Mouse (Mus musculus): ENCODE results near the gene Synpr. TPM values are rescaled to one million over a fixed set of nuclear protein-coding genes. Genes with fewer than 3 reads are reported as not detected.

Synpr gene
- total and polyA plus RNA-seq, 3 experiments = not detected

GRCm38 (mm10) chr14:13459333-13459732 is 174.8 kb downstream of the Synpr start:
- H3K9me3 ChIP-seq (replicated peaks; ENCODE audit: low read length) = no peaks in the 10 kb centered on the region
- H3K27me3 ChIP-seq (replicated peaks) = no peaks in the 10 kb centered on the region
- H3K9ac ChIP-seq (ENCODE audit: insufficient read depth, low read depth) = no peak overlapping the region
- H3K79me2 ChIP-seq (replicated peaks; ENCODE audit: control insufficient read depth, extremely low read depth, insufficient read depth, poor library complexity, severe bottlenecking) = no peaks in the 10 kb centered on the region
- dilution Hi-C loops (cut with MboI; ENCODE audit: extremely low pct_ligation_motif_present, extremely low pct_unique_long_range_greater_than_20kb, low sequenced_read_pairs) (no loop called here), in situ Hi-C loops (cut with MboI; ENCODE audit: low pct_ligation_motif_present, low pct_unique_long_range_greater_than_20kb, low sequenced_read_pairs) (no loop called here)
- H3K27ac ChIP-seq (ENCODE audit: insufficient read depth, low read depth) = no peak overlapping the region
- TF ChIP-seq EP300 (IDR thresholded peaks at IDR 0.05; ENCODE audit: low read length) = no peak
- peak; percentile 52 for TF ChIP-seq RAD21 (IDR thresholded peaks at IDR 0.05; ENCODE audit: low read depth, low read length)
- no peak for TF ChIP-seq NRF1 (IDR thresholded peaks at IDR 0.05; ENCODE audit: low read depth, low read length)
- no peak for TF ChIP-seq CHD2 (IDR thresholded peaks at IDR 0.05; ENCODE audit: low read length)
- peak; percentile 30 for TF ChIP-seq SMC3 (IDR thresholded peaks at IDR 0.05; ENCODE audit: low read depth, low read length)
- peak in 1 of 2 experiments; percentile 51; a peak in 2 of 4 replicates for TF ChIP-seq CTCF (conservative IDR thresholded peaks at IDR 0.05 in 1 of 2, IDR thresholded peaks at IDR 0.05 in 1 of 2; ENCODE audit: low read depth in 2 of 2, low read length in 2 of 2)
- no peaks in the 10 kb centered on the region for H3K4me1 ChIP-seq (ENCODE audit: control insufficient read depth in 1 of 2, insufficient read depth in 2 of 2)
- peak; percentile 0 for DNase-seq (ENCODE audit: extremely low read depth)
- H3K36me3 ChIP-seq (replicated peaks in 1 of 2; ENCODE audit: control insufficient read depth in 1 of 2, insufficient read depth in 1 of 2, low read length in 1 of 2) = no peaks in the 10 kb centered on the region
- no peak overlapping the region for H3K4me3 ChIP-seq (replicated peaks in 1 of 3; ENCODE audit: low read depth in 2 of 3, low read length in 2 of 3, poor library complexity in 1 of 3)
- H3K4me2 ChIP-seq (ENCODE audit: insufficient read depth, low read depth, poor library complexity, severe bottlenecking) = no peak overlapping the region

GRCm38 (mm10) chr14:13469211-13469610 is 184.6 kb downstream of the Synpr start:
- H3K4me3 ChIP-seq (replicated peaks in 1 of 3; ENCODE audit: low read depth in 2 of 3, low read length in 2 of 3, poor library complexity in 1 of 3) = no peak overlapping the region
- no peaks in the 10 kb centered on the region for H3K4me1 ChIP-seq (ENCODE audit: control insufficient read depth in 1 of 2, insufficient read depth in 2 of 2)
- dilution Hi-C loops (cut with MboI; ENCODE audit: extremely low pct_ligation_motif_present, extremely low pct_unique_long_range_greater_than_20kb, low sequenced_read_pairs) (no loop called here), in situ Hi-C loops (cut with MboI; ENCODE audit: low pct_ligation_motif_present, low pct_unique_long_range_greater_than_20kb, low sequenced_read_pairs) (no loop called here)
- no peaks in the 10 kb centered on the region for H3K9me3 ChIP-seq (replicated peaks; ENCODE audit: low read length)
- no peaks in the 10 kb centered on the region for H3K36me3 ChIP-seq (replicated peaks in 1 of 2; ENCODE audit: control insufficient read depth in 1 of 2, insufficient read depth in 1 of 2, low read length in 1 of 2)
- no peak overlapping the region for H3K4me2 ChIP-seq (ENCODE audit: insufficient read depth, low read depth, poor library complexity, severe bottlenecking)
- TF ChIP-seq ZC3H11A (IDR thresholded peaks at IDR 0.05; ENCODE audit: low read depth, low read length) (no peak), JUND (conservative IDR thresholded peaks at IDR 0.05; ENCODE audit: low read depth, low read length) (no peak), MAFK (IDR thresholded peaks at IDR 0.05; ENCODE audit: insufficient replicate concordance, low read length) (no peak), KAT2A (IDR thresholded peaks at IDR 0.05; ENCODE audit: insufficient replicate concordance, low read length) (no peak), USF2 (conservative IDR thresholded peaks at IDR 0.05; ENCODE audit: low read depth, low read length) (no peak), UBTF (IDR thresholded peaks at IDR 0.05; ENCODE audit: low read depth, low read length) (no peak), TBP (conservative IDR thresholded peaks at IDR 0.05; ENCODE audit: low read depth, low read length) (no peak), EP300 (IDR thresholded peaks at IDR 0.05; ENCODE audit: low read length) (no peak), SIN3A (IDR thresholded peaks at IDR 0.05; ENCODE audit: low read length) (no peak)
- H3K27ac ChIP-seq (ENCODE audit: insufficient read depth, low read depth) = no peak overlapping the region
- no peaks in the 10 kb centered on the region for H3K27me3 ChIP-seq (replicated peaks)
- DNase-seq (ENCODE audit: extremely low read depth) = no peak
- H3K9ac ChIP-seq (ENCODE audit: insufficient read depth, low read depth) = no peak overlapping the region
- H3K79me2 ChIP-seq (replicated peaks; ENCODE audit: control insufficient read depth, extremely low read depth, insufficient read depth, poor library complexity, severe bottlenecking) = no peaks in the 10 kb centered on the region

- in situ Hi-C loops (cut with MboI; ENCODE audit: low pct_ligation_motif_present, low pct_unique_long_range_greater_than_20kb, low sequenced_read_pairs) = no loop called here
Observed at GRCm38 (mm10) chr14:13477821-13478220, 193.2 kb downstream of the Synpr start.

More at GRCm38 (mm10) chr14:13477821-13478220, 193.2 kb downstream of the Synpr start:
- no peak overlapping the region for H3K27ac ChIP-seq (ENCODE audit: insufficient read depth, low read depth)
- no peaks in the 10 kb centered on the region for H3K36me3 ChIP-seq (replicated peaks in 1 of 2; ENCODE audit: control insufficient read depth in 1 of 2, insufficient read depth in 1 of 2, low read length in 1 of 2)
- H3K9me3 ChIP-seq (replicated peaks; ENCODE audit: low read length) = no peaks in the 10 kb centered on the region
- no peaks in the 10 kb centered on the region for H3K4me1 ChIP-seq (ENCODE audit: control insufficient read depth in 1 of 2, insufficient read depth in 2 of 2)
- H3K9ac ChIP-seq (ENCODE audit: insufficient read depth, low read depth) = no peak overlapping the region
- TF ChIP-seq NELFE (IDR thresholded peaks at IDR 0.05; ENCODE audit: low read depth, low read length) (no peak), JUN (IDR thresholded peaks at IDR 0.05; ENCODE audit: insufficient read depth, low read depth, low read length) (no peak), MEF2A (IDR thresholded peaks at IDR 0.05; ENCODE audit: borderline replicate concordance, low read depth, low read length) (no peak), UBTF (IDR thresholded peaks at IDR 0.05; ENCODE audit: low read depth, low read length) (no peak), USF2 (conservative IDR thresholded peaks at IDR 0.05; ENCODE audit: low read depth, low read length) (no peak), SIN3A (IDR thresholded peaks at IDR 0.05; ENCODE audit: low read length) (no peak), GABPA (IDR thresholded peaks at IDR 0.05; ENCODE audit: insufficient replicate concordance, low read depth, low read length) (no peak), PAX5 (IDR thresholded peaks at IDR 0.05; ENCODE audit: low read length) (no peak), RCOR1 (conservative IDR thresholded peaks at IDR 0.05; ENCODE audit: low read depth, low read length) (no peak)
- H3K79me2 ChIP-seq (replicated peaks; ENCODE audit: control insufficient read depth, extremely low read depth, insufficient read depth, poor library complexity, severe bottlenecking) = no peaks in the 10 kb centered on the region
- H3K4me3 ChIP-seq (replicated peaks in 1 of 3; ENCODE audit: low read depth in 2 of 3, low read length in 2 of 3, poor library complexity in 1 of 3) = no peak overlapping the region
- no peak overlapping the region for H3K4me2 ChIP-seq (ENCODE audit: insufficient read depth, low read depth, poor library complexity, severe bottlenecking)
- no peak for DNase-seq (ENCODE audit: extremely low read depth)
- H3K27me3 ChIP-seq (replicated peaks) = no peaks in the 10 kb centered on the region
- dilution Hi-C loops (cut with MboI; ENCODE audit: extremely low pct_ligation_motif_present, extremely low pct_unique_long_range_greater_than_20kb, low sequenced_read_pairs) = no loop called here

All from CH12.LX (cell line).